Mouse (Mus musculus) testis, adult 2 months (tissue): ENCODE results near the gene Ddah2. TPM values are rescaled to one million over a fixed set of nuclear protein-coding genes. Genes with fewer than 3 reads are reported as not detected.

Experiments
- H3K27ac ChIP-seq: fragments of 200-500 bp; 2 replicates; pipeline ENCODE4 v1.5.1; 2012; ENCODE audit warnings: low read depth, low read length; ENCODE audit not compliant: control insufficient read depth, insufficient read depth
- H3K27me3 ChIP-seq: fragments of 200-500 bp; 2 replicates; pipeline ENCODE4 v1.6.1; 2012; ENCODE audit warnings: mild to moderate bottlenecking, low read length, moderate library complexity; ENCODE audit not compliant: control insufficient read depth, insufficient read depth
- H3K36me3 ChIP-seq: fragments of 200-500 bp; 2 replicates; pipeline ENCODE4 v1.6.1; 2012; ENCODE audit warnings: mild to moderate bottlenecking, low read length; ENCODE audit not compliant: control insufficient read depth, insufficient read depth
- H3K4me1 ChIP-seq: fragments of 200-500 bp; 2 replicates; pipeline ENCODE4 v1.6.1; 2012; ENCODE audit warnings: low read length; ENCODE audit not compliant: control insufficient read depth, insufficient read depth
- H3K4me3 ChIP-seq: fragments of 200-500 bp; 2 replicates; pipeline ENCODE4 v1.5.1; 2012; ENCODE audit warnings: low read depth, mild to moderate bottlenecking, low read length, moderate library complexity, mixed read lengths; ENCODE audit not compliant: control insufficient read depth
- CTCF ChIP-seq: fragments of 200-500 bp; IDR thresholded peaks from 2 replicates; pipeline ENCODE4 v1.5.1; 2012; ENCODE audit warnings: low read depth, mild to moderate bottlenecking, inconsistent platforms, low read length, moderate library complexity; ENCODE audit not compliant: control insufficient read depth, insufficient read depth, insufficient replicate concordance
- POLR2A ChIP-seq: fragments of 200-500 bp; IDR thresholded peaks from 2 replicates; pipeline ENCODE4 v1.6.1; 2012; ENCODE audit warnings: low read depth, mild to moderate bottlenecking, inconsistent platforms, low read length, moderate library complexity; ENCODE audit not compliant: control insufficient read depth
- polyA plus RNA-seq: library from polyadenylated mRNA; depleted of rRNA; stranded (reverse); fragments of >200 nt; gene quantifications from 2 replicates; pipeline ENCODE4 v1.2.3, GENCODE M21; 2012

Ddah2 gene
- polyA plus RNA-seq, 1 experiment = 11.1 TPM

DNA sequence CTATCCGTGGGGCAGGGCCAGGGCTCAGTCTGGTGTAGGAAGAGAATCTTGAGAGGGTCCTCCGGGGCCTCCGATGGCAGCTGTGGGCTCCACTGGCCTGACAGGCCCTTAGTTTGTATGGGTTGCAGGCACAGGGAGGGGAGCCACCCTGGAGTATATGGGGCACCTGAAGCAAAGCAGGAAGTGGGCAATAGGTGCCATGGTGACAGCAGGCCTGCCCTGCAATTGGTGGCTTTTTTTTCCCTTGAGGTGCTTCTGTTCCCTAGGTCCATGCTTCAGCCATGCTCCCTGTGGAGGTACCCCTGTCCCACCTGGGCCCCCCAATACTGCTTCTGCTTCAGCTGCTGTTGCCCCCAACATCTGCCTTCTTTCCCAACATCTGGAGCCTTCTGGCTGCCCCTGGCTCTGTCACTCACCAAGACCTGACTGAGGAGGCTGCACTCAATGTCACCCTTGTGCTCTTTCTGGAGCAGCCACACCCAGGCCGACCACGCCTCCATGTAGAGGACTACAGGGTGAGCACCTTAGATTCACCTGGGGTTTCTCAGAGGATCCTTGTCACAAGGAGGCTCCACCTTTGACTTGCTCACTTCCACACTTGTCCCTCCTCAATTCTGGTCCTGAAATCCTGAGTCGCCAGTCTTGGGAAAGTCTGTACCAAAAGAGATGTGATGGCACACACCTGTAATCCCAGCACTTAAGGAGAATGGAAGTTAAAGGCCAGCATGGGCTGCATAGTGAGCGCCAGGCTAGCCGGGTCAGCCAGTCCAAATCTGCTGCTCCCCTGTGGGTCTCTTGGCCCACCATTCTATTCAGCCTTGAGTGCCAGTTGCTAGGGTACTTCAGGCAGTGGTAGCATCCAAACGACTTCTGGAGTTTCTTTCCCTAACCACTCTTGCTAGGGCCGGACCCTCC, 41.8 kb upstream of the Ddah2 start:
- TF ChIP-seq POLR2A (no peak), CTCF (no peak)
- Histone ChIP-seq H3K4me3 (no peak overlapping the region), H3K4me1 (peaks cover 5% of the 10 kb centered on the region), H3K27me3 (no peaks in the 10 kb centered on the region), H3K27ac (no peak overlapping the region), H3K36me3 (no peaks in the 10 kb centered on the region)

DNA sequence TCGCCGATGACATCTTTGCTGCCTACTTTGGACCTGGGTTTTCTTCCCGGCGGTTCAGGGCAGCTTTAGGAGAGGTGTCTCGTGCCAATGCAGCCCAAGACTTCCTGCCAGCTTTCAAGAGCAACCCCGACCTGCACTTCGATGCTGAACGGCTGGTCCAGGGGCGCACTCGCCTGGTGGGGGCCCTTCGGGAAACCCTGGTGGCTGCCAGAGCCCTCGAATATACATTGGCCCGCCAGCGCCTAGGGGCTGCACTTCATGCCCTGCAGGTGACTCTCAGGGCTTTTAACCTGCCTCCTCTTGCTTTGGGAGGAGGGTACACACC, 41.2 kb upstream of the Ddah2 start:
- H3K27me3 ChIP-seq = no peaks in the 10 kb centered on the region
- H3K36me3 ChIP-seq = no peaks in the 10 kb centered on the region
- H3K4me3 ChIP-seq = no peak overlapping the region
- H3K27ac ChIP-seq = no peak overlapping the region
- TF ChIP-seq CTCF = no peak
- TF ChIP-seq POLR2A = no peak
- H3K4me1 ChIP-seq = peaks cover 5% of the 10 kb centered on the region

DNA sequence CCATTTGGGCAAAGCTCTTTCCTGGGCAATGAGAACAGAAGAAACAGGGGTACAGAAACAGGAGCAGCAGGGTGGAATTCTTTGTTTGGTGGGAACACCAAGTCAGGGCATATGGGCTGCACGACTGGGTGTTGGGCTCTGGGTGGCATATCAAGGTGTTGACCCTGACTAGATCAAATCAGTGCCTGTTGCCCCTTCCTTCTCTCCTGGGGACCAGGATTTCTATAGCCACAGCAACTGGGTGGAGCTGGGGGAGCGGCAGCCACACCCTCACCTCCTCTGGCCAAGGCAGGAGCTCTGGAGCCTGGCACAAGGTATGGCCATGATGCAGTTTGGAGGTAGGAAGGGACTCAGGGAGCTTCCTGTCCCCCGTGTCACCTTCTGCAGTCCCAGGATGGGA, 40.7 kb upstream of the Ddah2 start:
- Histone ChIP-seq H3K27me3 (no peaks in the 10 kb centered on the region), H3K27ac (no peak overlapping the region), H3K4me1 (peaks cover 5% of the 10 kb centered on the region), H3K4me3 (no peak overlapping the region), H3K36me3 (no peaks in the 10 kb centered on the region)
- TF ChIP-seq CTCF (no peak), POLR2A (no peak)

DNA sequence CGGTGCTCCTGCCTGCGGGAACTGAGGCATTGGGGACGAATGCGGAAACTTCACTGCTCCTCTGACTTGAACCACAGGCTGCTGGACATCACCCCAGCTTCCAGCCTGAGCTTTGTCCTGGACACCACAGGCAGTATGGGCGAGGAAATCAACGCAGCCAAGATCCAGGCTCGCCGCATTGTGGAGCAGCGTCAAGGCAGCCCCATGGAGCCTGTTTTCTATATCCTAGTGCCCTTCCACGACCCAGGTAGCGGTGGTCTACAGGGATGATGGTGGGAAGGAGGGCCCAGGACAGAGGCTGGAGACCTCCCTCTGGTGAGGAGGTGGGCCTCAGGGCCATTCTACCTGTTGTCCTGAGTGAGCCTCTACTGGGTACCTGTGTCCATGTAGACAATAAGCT, 38.9 kb upstream of the Ddah2 start:
- Histone ChIP-seq H3K27me3 (no peaks in the 10 kb centered on the region), H3K4me3 (no peak overlapping the region), H3K27ac (no peak overlapping the region), H3K36me3 (no peaks in the 10 kb centered on the region), H3K4me1 (peaks cover 5% of the 10 kb centered on the region)
- TF ChIP-seq POLR2A (no peak), CTCF (no peak)

DNA sequence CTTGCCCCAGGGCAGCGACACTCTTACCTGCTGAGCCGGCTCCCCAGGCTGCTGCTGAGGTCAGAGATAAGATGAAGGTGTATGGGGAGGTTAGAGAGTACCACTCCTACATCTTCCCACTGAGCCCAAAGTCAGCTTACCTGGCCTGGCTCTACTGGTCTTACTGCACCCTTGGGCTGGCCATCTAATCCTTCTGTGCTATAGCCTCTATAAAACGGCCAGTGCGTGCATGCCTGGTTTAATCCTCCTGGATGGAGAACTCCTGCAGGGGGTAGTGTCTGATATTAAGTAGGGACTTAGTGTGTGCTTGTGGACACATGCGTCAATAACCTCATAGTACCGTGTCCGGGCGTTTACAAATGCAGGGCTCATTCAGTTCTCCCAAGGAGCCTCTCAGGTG, 38.3 kb upstream of the Ddah2 start:
- H3K36me3 ChIP-seq = no peaks in the 10 kb centered on the region
- H3K27ac ChIP-seq = no peak overlapping the region
- H3K4me3 ChIP-seq = peak overlapping the region; percentile 37
- TF ChIP-seq POLR2A (no peak), CTCF (no peak)
- H3K27me3 ChIP-seq = no peaks in the 10 kb centered on the region
- peaks cover 5% of the 10 kb centered on the region for H3K4me1 ChIP-seq

DNA sequence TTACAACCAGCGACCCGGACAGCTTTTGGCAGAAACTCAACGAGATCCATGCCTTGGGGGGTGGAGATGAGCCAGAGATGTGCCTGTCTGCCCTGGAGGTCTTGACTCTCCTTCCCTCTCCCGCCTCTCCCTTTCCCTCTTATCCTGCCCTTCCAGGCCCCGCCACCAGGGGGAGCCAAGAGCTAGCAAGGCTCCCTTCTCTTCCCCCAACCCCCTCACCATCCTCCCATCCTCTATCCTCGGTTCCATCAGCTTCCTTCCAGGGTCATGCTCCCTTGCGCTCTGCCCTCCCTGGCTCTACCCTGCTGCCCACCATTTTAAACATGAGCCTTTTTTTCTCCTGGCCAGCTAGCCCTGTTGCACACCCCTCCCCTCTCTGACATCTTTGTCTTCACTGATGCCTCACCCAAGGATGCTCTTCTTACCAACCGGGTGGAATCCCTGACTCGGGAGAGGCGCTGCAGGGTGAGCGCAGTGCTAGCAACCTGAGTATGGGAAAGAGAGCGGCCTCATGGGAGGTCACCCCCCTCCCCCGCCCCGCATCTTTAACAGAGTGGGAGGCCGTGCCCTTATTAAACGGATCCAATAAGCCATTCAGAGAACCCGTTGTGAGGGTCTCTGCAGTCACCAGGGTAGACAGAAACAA, 37.5 kb upstream of the Ddah2 start:
- H3K36me3 ChIP-seq = no peaks in the 10 kb centered on the region
- H3K4me1 ChIP-seq = peaks cover 5% of the 10 kb centered on the region
- H3K4me3 ChIP-seq = no peak overlapping the region; the same call in 1 of the 2 replicates
- no peaks in the 10 kb centered on the region for H3K27me3 ChIP-seq
- 0 out of 2 replicates have a peak overlapping the region, but pooled peaks have one; percentile 21 for H3K27ac ChIP-seq
- no peak for TF ChIP-seq POLR2A
- peak; percentile 96 for TF ChIP-seq CTCF

DNA sequence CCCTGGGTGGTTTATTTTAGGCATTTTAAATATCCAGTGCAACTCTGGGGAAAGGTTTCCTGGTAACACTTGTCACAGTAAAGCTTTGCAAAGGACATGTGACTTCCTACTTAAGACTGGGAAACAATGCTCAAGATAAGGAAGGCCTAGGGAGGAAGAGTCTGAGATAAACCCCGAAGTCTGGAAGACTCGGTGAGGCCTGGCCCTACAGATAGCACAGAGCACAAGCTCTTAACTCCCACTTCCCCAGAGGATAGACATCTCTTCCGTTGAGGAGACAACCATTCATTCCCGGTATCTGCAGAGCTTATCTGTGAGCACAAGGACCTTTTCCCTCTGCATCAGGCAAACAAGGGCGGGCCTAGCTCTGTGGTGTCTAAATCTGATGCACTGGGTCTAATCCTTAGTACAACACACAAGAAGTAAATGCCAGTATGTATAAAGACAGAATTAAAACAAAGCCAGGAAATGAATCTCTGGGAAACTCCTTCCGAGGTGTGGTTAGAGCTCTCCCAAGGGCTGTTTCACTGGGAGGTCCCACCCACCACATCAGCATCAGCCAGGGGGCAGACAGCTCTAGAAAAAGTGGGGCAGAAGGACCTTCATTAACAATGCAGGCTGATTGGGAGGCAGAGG, 36.9 kb upstream of the Ddah2 start:
- TF ChIP-seq POLR2A (no peak), CTCF (no peak)
- Histone ChIP-seq H3K4me1 (peaks cover 5% of the 10 kb centered on the region), H3K4me3 (no peak overlapping the region), H3K27me3 (no peaks in the 10 kb centered on the region), H3K36me3 (no peaks in the 10 kb centered on the region), H3K27ac (no peak overlapping the region)

DNA sequence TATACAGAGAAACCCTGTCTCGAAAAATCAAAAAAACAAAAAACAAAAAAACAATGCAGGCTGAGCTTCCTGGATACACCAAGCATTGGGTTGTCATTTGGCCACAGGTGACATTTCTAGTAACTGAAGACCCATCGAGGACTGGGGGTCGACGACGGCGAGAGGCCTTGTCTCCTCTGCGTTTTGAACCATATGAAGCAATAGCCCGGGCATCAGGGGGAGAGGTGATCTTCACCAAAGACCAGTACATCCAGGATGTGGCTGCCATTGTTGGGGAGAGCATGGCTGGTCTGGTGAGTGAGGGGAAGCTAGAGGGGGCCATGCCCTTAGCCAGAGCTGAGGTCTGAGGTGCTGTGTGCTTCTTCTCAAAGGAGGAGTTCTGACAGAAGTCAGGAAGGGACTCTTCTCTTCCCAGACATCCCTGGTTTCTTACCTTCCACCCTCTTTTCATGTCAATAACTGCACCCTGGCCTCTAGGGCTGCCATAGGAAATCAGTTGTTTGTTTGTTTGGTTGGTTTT, 36.2 kb upstream of the Ddah2 start:
- Histone ChIP-seq H3K36me3 (no peaks in the 10 kb centered on the region), H3K4me3 (no peak overlapping the region), H3K27me3 (no peaks in the 10 kb centered on the region), H3K4me1 (peaks cover 5% of the 10 kb centered on the region), H3K27ac (no peak overlapping the region)
- no peak for TF ChIP-seq CTCF
- no peak for TF ChIP-seq POLR2A
